Mouse (Mus musculus) kidney, adult 2 months (tissue): ENCODE data around the gene Trio. TPM values are rescaled to one million over a fixed set of nuclear protein-coding genes. Genes with fewer than 3 reads are reported as not detected.

Experiments
- DNase-seq: peaks from one replicate; pipeline ENCODE4 v3.0.0; 2021
- H3K27ac ChIP-seq: fragments of 200-500 bp; 2 replicates; pipeline ENCODE4 v1.5.1; 2012; ENCODE audit warnings: low read depth, low read length, control low read depth, inconsistent platforms; ENCODE audit not compliant: insufficient read depth
- H3K27me3 ChIP-seq: fragments of 200-500 bp; replicated peaks from 2 replicates; pipeline ENCODE4 v1.6.1; 2012; ENCODE audit warnings: mild to moderate bottlenecking, moderate library complexity, low read length, inconsistent platforms; ENCODE audit not compliant: control insufficient read depth, insufficient read depth
- H3K36me3 ChIP-seq: fragments of 200-500 bp; 2 replicates; pipeline ENCODE4 v1.6.1; 2012; ENCODE audit warnings: mild to moderate bottlenecking, moderate library complexity, low read length, inconsistent platforms; ENCODE audit not compliant: control insufficient read depth, insufficient read depth
- H3K4me1 ChIP-seq: fragments of 200-500 bp; 2 replicates; pipeline ENCODE4 v1.6.1; 2011; ENCODE audit warnings: low read length; ENCODE audit not compliant: control insufficient read depth, insufficient read depth
- H3K4me3 ChIP-seq: fragments of 200-500 bp; 2 replicates; pipeline ENCODE4 v1.5.1; 2011; ENCODE audit warnings: mild to moderate bottlenecking, low read depth, low read length, control low read depth; ENCODE audit not compliant: insufficient read depth
- CTCF ChIP-seq: fragments of 200-500 bp; conservative IDR thresholded peaks from 2 replicates; pipeline ENCODE4 v1.5.1; 2011; ENCODE audit warnings: low read depth, mild to moderate bottlenecking, control low read depth, low read length, moderate library complexity, mixed read lengths; ENCODE audit not compliant: insufficient read depth, insufficient read length
- POLR2A ChIP-seq: fragments of 200-500 bp; IDR thresholded peaks from one replicate; pipeline ENCODE4 v1.6.1; 2011; ENCODE audit warnings: low read depth, low read length, control low read depth
- WGBS: fragments of 180-500 bp; shearing (Covaris S2); methylation state at CpG from one replicate; pipeline ENCODE4 v1.1.7; 2018; 5-methylcytosine and 5-hydroxymethylcytosine counted together
- polyA plus RNA-seq: library from polyadenylated mRNA; depleted of rRNA; stranded (reverse); fragments of >200 nt; gene quantifications from 2 replicates; pipeline ENCODE4 v1.2.3, GENCODE M21; 2012

Trio gene
- polyA plus RNA-seq, 1 experiment, result 37.2 TPM

DNA sequence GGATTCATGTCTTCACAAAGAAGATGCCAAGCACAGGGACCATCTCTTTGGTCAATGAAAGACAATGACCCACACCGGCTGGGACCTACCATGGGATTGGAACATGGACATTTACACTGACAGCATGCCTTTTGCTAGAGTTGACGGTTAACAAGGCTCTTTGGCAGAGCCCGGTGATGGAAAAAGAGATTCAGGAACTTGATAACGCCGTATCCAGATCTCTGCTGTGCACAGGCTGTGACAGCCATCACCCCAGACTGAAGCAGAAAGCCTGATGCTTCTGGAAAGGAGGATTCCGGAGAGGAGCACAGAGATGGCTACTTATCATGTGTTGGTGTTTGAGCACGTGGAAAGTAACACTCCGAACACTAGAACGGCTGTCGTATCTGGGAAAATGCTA lies 332.4 kb downstream of the Trio start:
- WGBS, result 54% methylated on average over 10 of the region's 10 CpGs
- Histone ChIP-seq H3K4me3 (no peak overlapping the region), H3K27me3 (no peaks in the 10 kb centered on the region), H3K4me1 (no peaks in the 10 kb centered on the region), H3K27ac (no peak overlapping the region), H3K36me3 (no peaks in the 10 kb centered on the region)
- TF ChIP-seq POLR2A (no peak), CTCF (no peak)
- DNase-seq, result no peak

DNA sequence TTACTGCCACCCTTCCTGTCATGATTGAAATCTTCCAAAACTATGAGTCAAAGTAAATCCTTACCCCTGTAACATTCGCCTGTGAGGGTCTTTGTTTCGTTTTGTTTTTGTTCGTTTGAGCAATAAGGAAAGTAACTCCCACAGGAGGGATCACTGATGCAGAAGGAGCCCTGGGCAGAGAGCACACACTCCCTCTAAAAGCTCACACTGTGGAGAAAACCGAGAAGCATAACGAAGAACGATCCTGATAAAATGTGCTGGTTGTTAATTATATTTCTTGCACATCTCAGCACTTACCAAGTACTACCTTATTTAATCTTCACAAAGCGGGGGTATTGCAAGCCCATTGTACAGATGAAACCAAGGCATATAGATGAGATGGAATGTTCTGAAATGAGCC lies 333.5 kb downstream of the Trio start:
- Histone ChIP-seq H3K4me1 (no peaks in the 10 kb centered on the region), H3K36me3 (no peaks in the 10 kb centered on the region), H3K4me3 (no peak overlapping the region), H3K27me3 (no peaks in the 10 kb centered on the region), H3K27ac (no peak overlapping the region)
- TF ChIP-seq CTCF, result no peak
- TF ChIP-seq POLR2A, result no peak
- DNase-seq, result no peak
- 46% methylated on average over 7 of the region's 7 CpGs for WGBS

DNA sequence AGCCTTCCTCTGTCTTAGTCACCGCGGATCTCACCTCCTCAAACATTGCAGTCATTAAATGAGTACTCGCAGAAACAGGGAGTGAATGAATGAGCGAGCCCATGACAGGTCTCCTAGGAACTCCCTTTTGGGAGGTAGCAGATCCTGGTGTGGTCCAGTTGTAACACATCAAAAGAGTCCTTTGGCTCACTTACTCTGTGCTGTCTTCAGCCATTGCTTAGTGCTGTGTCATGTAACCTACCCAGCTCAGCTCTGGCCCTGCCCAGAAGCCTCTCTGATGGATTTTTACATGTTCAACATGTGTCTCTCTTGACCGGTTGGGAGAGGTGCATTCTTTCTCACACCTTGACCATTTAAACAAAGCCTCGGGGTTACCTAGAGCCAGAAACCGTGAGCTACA lies 334.4 kb downstream of the Trio start:
- H3K27me3 ChIP-seq, result no peaks in the 10 kb centered on the region
- 75% methylated on average over 7 of the region's 7 CpGs for WGBS
- H3K36me3 ChIP-seq, result no peaks in the 10 kb centered on the region
- no peak for DNase-seq
- TF ChIP-seq CTCF (no peak), POLR2A (no peak)
- H3K27ac ChIP-seq, result no peak overlapping the region
- no peak overlapping the region for H3K4me3 ChIP-seq
- no peaks in the 10 kb centered on the region for H3K4me1 ChIP-seq

DNA sequence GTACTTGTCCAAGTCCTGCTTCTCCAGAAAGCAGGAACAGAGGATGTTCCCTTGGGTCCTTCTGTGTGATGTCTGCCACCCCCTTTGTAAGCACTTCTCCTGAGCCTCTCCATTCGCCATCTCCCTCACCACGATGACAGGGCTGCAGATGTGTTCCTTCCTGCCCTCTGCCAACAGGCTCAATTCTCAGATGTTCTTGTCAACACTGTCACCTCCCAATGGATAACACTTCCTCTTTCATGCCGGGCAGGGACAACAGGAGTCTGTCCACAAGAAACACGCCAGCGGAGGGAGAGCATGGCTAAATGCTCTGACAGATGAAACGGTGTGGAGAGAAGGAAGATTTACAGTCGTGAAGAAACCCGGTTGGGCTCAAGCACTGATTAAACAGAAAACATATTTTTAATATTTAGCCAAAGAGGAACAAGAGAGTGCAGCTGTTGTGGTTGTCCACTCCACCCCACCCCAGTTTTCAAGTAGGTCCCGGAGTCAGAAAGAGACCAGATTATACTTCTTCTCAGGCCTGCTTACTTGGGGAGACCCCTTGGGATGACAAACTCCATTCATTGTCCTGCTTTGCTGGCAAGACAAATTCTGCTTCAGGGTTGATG lies 337.5 kb downstream of the Trio start:
- WGBS, result 45% methylated on average over 9 of the region's 9 CpGs

DNA sequence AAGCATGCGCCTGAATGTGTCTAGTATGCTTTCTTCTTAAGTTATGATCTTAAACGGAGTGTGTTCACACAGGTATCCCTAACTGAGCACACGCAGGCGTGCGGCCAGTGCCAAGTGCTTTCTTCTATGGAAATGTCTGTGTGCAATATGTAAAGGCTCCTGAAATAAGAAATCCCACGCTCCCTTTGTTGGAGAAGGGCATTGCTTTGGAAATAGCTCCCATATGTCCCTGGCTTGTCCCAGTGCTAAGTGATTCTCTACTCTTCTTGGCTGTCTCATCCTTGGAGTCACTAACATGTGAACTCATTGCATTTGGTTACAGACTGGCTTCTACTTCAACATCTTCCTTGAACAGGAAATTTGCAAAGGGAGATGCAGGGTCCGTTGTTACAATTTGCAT lies 340.8 kb downstream of the Trio start:
- Histone ChIP-seq H3K36me3 (no peaks in the 10 kb centered on the region), H3K27me3 (no peaks in the 10 kb centered on the region), H3K4me1 (peaks cover 3% of the 10 kb centered on the region; the same call in 1 of the 2 replicates), H3K27ac (no peak overlapping the region), H3K4me3 (no peak overlapping the region)
- TF ChIP-seq POLR2A (no peak), CTCF (no peak)
- 89% methylated on average over 7 of the region's 7 CpGs for WGBS
- DNase-seq, result no peak

More for the DNA sequence above, 337.5 kb downstream of the Trio start:
- Histone ChIP-seq H3K4me1 (no peaks in the 10 kb centered on the region), H3K4me3 (no peak overlapping the region), H3K27me3 (no peaks in the 10 kb centered on the region), H3K27ac (no peak overlapping the region), H3K36me3 (no peaks in the 10 kb centered on the region)
- TF ChIP-seq CTCF, result no peak
- TF ChIP-seq POLR2A, result no peak
- DNase-seq, result no peak

DNA sequence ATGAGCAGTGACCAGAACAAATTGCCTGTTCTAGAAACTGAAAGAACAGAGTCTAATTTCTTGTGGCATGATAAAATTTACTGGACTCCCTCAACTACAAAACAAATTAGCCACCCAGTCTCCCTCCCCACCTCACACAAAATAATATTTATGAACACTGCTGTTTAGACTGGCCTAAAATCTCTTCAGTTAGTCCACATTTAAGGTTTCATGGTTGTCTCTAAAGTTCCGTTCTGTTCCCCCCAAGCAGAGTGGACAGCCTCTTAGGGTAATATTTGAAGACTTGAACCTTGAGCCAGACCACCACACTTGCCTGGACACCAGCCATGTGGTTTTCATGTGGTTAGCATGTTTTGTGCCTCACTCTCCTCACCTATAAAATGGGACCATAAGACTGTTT lies 342.4 kb downstream of the Trio start:
- no peak for TF ChIP-seq CTCF
- TF ChIP-seq POLR2A, result no peak
- Histone ChIP-seq H3K36me3 (no peaks in the 10 kb centered on the region), H3K27me3 (no peaks in the 10 kb centered on the region), H3K4me3 (no peak overlapping the region), H3K27ac (no peak overlapping the region), H3K4me1 (peaks cover 3% of the 10 kb centered on the region; the same call in 1 of the 2 replicates)
- no peak for DNase-seq
- 89% methylated on average over 1 of the region's 1 CpGs for WGBS

DNA sequence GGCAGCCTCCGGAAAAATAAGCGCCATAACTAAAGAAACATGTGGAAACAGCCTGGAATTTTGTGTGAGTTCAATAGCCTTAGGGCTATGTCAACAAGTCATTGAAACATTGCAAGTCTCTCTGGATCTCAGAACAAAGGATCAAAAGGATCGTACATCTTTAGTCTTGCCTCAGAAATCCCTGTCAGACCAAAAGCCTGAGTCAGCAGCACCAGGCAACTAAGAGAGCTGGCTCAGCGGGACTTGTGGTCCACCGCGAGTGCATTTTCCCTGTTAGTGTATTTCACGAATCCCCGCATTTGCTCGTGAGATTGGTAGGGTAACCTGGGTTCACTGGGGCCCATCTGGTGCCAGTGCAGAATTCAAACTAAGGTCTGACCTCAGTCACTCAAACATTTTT lies 343.0 kb downstream of the Trio start:
- no peak overlapping the region for H3K4me3 ChIP-seq
- WGBS, result 41% methylated on average over 9 of the region's 9 CpGs
- H3K27me3 ChIP-seq, result no peaks in the 10 kb centered on the region
- no peaks in the 10 kb centered on the region for H3K36me3 ChIP-seq
- H3K27ac ChIP-seq, result no peak overlapping the region
- H3K4me1 ChIP-seq, result peaks cover 3% of the 10 kb centered on the region; the same call in 1 of the 2 replicates
- DNase-seq, result peak; percentile 26
- TF ChIP-seq CTCF, result no peak

DNA sequence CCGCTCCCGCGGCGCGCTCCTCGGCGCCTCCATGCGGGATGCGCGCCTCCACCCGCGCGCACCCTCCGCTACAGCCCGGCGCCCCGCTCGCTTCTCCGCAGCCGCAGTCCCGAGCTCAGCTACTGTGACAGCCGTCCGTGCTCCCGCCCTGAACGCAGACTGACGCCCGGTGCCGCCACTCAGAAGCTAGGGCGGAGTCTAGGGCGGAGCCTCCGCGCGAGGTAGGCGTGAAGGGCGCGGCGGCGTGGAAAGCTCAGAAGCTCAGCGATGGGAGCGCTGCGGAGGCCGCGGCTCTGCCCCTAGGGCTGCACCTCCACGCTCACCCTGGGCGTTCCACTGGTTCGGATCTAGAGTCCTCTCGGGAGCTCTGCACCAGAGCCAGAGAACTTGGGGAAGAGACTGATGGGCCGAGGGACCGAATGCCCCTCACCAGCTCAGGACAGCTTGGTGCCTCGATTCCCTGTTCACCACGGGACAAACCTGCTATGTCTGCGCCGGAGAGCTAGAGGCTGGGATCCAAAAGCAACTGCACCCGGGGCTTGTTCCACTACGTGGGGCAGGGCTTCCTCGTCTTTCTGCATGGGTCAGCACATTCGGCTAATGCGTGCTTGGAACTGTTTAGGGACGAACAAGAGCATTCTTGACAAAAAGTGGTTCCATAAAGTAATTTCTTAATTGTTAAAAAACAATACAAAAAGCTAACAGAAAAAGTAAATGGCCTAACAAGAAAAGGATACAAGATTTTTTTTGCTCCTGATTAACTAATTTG lies 344.0 kb downstream of the Trio start, which contains the start of gene Otulinl:
Gene Otulinl (minus strand): TSS at position 161 of the 769 bp plus-strand sequence.
- 0 out of 2 replicates have a peak within 1 kb of the TSS, but pooled peaks have one; percentile 6 for H3K27ac ChIP-seq
- peaks cover 3% of the 10 kb centered on the region; the same call in 1 of the 2 replicates for H3K4me1 ChIP-seq
- H3K36me3 ChIP-seq, result no peaks in the 10 kb centered on the region
- no peaks in the 10 kb centered on the region for H3K27me3 ChIP-seq
- DNase-seq, result peak; percentile 95
- TF ChIP-seq CTCF (no peak), POLR2A (no peak)
- peak within 1 kb of the TSS; percentile 51 for H3K4me3 ChIP-seq
- whole genome bisulfite sequencing, result 2% methylated on average over 59 of the region's 59 CpGs
